Mouse (Mus musculus): ENCODE measurements around the gene Polr3h. TPM values are rescaled to one million over a fixed set of nuclear protein-coding genes. Genes with fewer than 3 reads are reported as not detected.

Gene Polr3h
- polyA plus RNA-seq, 1 experiment: 247 TPM

DNA sequence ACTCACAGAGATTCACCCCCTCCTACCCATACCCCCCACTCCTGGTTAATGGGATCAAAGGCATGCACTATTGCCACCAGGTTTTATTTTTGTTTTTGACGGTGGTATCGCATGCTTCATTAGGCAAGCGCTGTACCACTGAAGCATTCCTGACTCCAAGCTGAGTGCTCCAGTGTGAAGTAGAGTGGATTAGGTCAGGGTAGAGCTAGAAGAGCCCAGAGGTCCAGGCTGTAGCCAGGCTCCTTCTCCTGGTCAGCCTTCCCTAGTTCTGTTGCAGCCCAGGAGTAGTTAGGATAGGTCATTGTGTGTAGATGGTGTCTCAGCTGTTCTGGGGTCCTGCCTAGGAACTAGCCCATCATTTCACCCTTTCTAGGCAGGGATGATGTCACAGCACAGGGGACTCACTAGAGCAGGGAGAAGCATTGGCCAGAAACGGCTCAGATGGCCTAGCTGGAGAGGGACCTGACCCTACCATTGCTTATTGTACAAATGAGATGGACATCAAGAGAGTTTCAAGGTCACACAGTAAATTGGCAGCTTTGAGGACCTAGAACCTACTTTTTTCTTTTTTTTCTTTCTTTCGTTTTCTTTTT is 80.9 kb downstream of the Polr3h start:
- Histone ChIP-seq H3K79me2 (ENCODE audit: control insufficient read depth, insufficient read depth) (peaks cover 3% of the 10 kb centered on the region), H3K27me3 (ENCODE audit: control insufficient read depth, insufficient read depth, insufficient read length) (no peaks in the 10 kb centered on the region), H3K4me2 (ENCODE audit: low read depth) (no peak overlapping the region), H3ac (ENCODE audit: control insufficient read depth, insufficient read length) (no peak overlapping the region), H3K36me3 (ENCODE audit: control insufficient read depth, insufficient read depth) (peaks cover 6% of the 10 kb centered on the region), H3K4me3 (no peak overlapping the region)
- no peak for TF ChIP-seq TCF3 (IDR thresholded peaks at IDR 0.05; ENCODE audit: insufficient read length, low read depth)
- no peak for TF ChIP-seq SRF (IDR thresholded peaks at IDR 0.05; ENCODE audit: control insufficient read depth, insufficient read length, low read depth)
- no peak for TF ChIP-seq MYOG (IDR thresholded peaks at IDR 0.05; ENCODE audit: control insufficient read depth in 1 of 3, insufficient read depth in 1 of 3, insufficient read length in 2 of 3, low read depth in 2 of 3)
- TF ChIP-seq TCF12 (IDR thresholded peaks at IDR 0.05; ENCODE audit: insufficient read depth, poor library complexity, severe bottlenecking): no peak
- no peak for TF ChIP-seq MYOD1 (IDR thresholded peaks at IDR 0.05; ENCODE audit: control insufficient read depth in 1 of 3, insufficient read length in 2 of 3, low read depth in 2 of 3)
- TF ChIP-seq MAX (IDR thresholded peaks at IDR 0.05; ENCODE audit: low read depth): no peak
- TF ChIP-seq USF1 (IDR thresholded peaks at IDR 0.05; ENCODE audit: low read depth): no peak
- no peak for TF ChIP-seq POLR2A (IDR thresholded peaks at IDR 0.05; ENCODE audit: insufficient read length, low read depth)
- no peak for TF ChIP-seq POLR2AphosphoS2 (IDR thresholded peaks at IDR 0.05; ENCODE audit: insufficient read length, low read depth)
- TF ChIP-seq CEBPB (IDR thresholded peaks at IDR 0.05; ENCODE audit: insufficient read depth, poor library complexity, severe bottlenecking): no peak
- no peak for TF ChIP-seq REST (IDR thresholded peaks at IDR 0.05; ENCODE audit: insufficient read depth, insufficient read length)
- TF ChIP-seq E2F4 (IDR thresholded peaks at IDR 0.05; ENCODE audit: insufficient read depth): no peak

GRCm38 (mm10) chr15:81842275-81842674 is 83.8 kb downstream of the Polr3h start:
- no peak overlapping the region for H3ac ChIP-seq (ENCODE audit: control insufficient read depth, insufficient read length)
- H3K4me2 ChIP-seq (ENCODE audit: low read depth): no peak overlapping the region
- no peaks in the 10 kb centered on the region for H3K36me3 ChIP-seq (ENCODE audit: control insufficient read depth, insufficient read depth)
- H3K27me3 ChIP-seq (ENCODE audit: control insufficient read depth, insufficient read depth, insufficient read length): no peaks in the 10 kb centered on the region
- H3K79me2 ChIP-seq (ENCODE audit: control insufficient read depth, insufficient read depth): no peaks in the 10 kb centered on the region
- no peak overlapping the region for H3K4me3 ChIP-seq
- TF ChIP-seq POLR2A (IDR thresholded peaks at IDR 0.05; ENCODE audit: insufficient read length, low read depth) (no peak), CEBPB (IDR thresholded peaks at IDR 0.05; ENCODE audit: insufficient read depth, poor library complexity, severe bottlenecking) (no peak), TCF12 (IDR thresholded peaks at IDR 0.05; ENCODE audit: insufficient read depth, poor library complexity, severe bottlenecking) (no peak), MYOD1 (IDR thresholded peaks at IDR 0.05; ENCODE audit: control insufficient read depth in 1 of 3, insufficient read length in 2 of 3, low read depth in 2 of 3) (no peak)

DNA sequence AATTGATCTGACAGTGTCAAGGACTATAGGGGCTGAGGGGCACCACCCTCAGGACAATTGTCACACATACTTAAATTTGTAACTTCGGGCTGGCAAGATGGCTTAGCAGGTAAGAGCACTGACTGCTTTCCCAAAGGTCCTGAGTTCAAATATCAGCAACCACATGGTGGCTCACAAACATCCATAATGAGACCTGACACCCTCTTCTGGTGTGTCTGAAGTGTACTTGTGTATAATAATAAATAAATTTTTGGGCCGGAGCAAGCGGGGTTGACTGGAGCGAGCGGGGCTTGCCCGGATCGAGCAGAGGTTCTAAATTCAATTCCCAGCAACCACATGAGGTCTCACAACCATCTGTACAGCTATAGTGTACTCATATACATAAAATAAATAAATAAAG is 85.7 kb downstream of the Polr3h start:
- no peaks in the 10 kb centered on the region for H3K27me3 ChIP-seq (ENCODE audit: control insufficient read depth, insufficient read depth, insufficient read length)
- no peaks in the 10 kb centered on the region for H3K36me3 ChIP-seq (ENCODE audit: control insufficient read depth, insufficient read depth)
- H3K4me2 ChIP-seq (ENCODE audit: low read depth): no peak overlapping the region
- no peak overlapping the region for H3K4me3 ChIP-seq
- H3K79me2 ChIP-seq (ENCODE audit: control insufficient read depth, insufficient read depth): no peaks in the 10 kb centered on the region
- TF ChIP-seq POLR2A (IDR thresholded peaks at IDR 0.05; ENCODE audit: insufficient read length, low read depth): no peak
- no peak for TF ChIP-seq USF1 (IDR thresholded peaks at IDR 0.05; ENCODE audit: low read depth)
- no peak for TF ChIP-seq TCF3 (IDR thresholded peaks at IDR 0.05; ENCODE audit: insufficient read length, low read depth)
- no peak for TF ChIP-seq TCF12 (IDR thresholded peaks at IDR 0.05; ENCODE audit: insufficient read depth, poor library complexity, severe bottlenecking)
- TF ChIP-seq REST (IDR thresholded peaks at IDR 0.05; ENCODE audit: insufficient read depth, insufficient read length): no peak
- TF ChIP-seq E2F4 (IDR thresholded peaks at IDR 0.05; ENCODE audit: insufficient read depth): no peak
- H3ac ChIP-seq (ENCODE audit: control insufficient read depth, insufficient read length): no peak overlapping the region

DNA sequence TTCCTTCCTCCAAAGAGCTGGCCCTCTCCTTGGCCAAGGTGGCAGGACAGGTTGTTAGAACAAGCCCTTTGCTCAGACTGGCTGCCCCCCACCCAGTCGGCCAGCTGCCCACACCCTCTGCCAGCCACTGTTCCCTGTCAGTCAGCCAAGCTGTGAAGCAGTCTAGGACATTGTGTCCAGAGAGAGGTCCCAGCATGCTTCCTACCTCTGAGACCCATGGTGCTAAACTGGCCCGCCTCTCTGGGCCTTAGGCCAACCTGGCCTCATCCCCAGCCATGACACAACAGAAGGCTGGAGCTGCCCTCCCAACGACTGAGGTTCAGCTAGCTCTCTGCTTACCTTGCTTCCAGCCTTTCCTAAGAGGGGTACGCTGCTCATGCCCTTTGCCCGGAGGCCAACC is 86.4 kb downstream of the Polr3h start:
- no peak overlapping the region for H3ac ChIP-seq (ENCODE audit: control insufficient read depth, insufficient read length)
- H3K4me3 ChIP-seq: no peak overlapping the region
- peak overlapping the region; percentile 31 for H3K4me2 ChIP-seq (ENCODE audit: low read depth)
- no peaks in the 10 kb centered on the region for H3K27me3 ChIP-seq (ENCODE audit: control insufficient read depth, insufficient read depth, insufficient read length)
- H3K36me3 ChIP-seq (ENCODE audit: control insufficient read depth, insufficient read depth): no peaks in the 10 kb centered on the region
- no peaks in the 10 kb centered on the region for H3K79me2 ChIP-seq (ENCODE audit: control insufficient read depth, insufficient read depth)
- no peak for TF ChIP-seq POLR2A (IDR thresholded peaks at IDR 0.05; ENCODE audit: insufficient read length, low read depth)
- no peak for TF ChIP-seq CEBPB (IDR thresholded peaks at IDR 0.05; ENCODE audit: insufficient read depth, poor library complexity, severe bottlenecking)
- no peak for TF ChIP-seq POLR2AphosphoS2 (IDR thresholded peaks at IDR 0.05; ENCODE audit: insufficient read length, low read depth)
- TF ChIP-seq USF1 (IDR thresholded peaks at IDR 0.05; ENCODE audit: low read depth): no peak
- TF ChIP-seq MYOD1 (IDR thresholded peaks at IDR 0.05; ENCODE audit: control insufficient read depth in 1 of 3, insufficient read length in 2 of 3, low read depth in 2 of 3): no peak
- no peak for TF ChIP-seq MAX (IDR thresholded peaks at IDR 0.05; ENCODE audit: low read depth)
- TF ChIP-seq E2F4 (IDR thresholded peaks at IDR 0.05; ENCODE audit: insufficient read depth): no peak
- no peak for TF ChIP-seq MYOG (IDR thresholded peaks at IDR 0.05; ENCODE audit: control insufficient read depth in 1 of 3, insufficient read depth in 1 of 3, insufficient read length in 2 of 3, low read depth in 2 of 3)
- no peak for TF ChIP-seq REST (IDR thresholded peaks at IDR 0.05; ENCODE audit: insufficient read depth, insufficient read length)
- no peak for TF ChIP-seq TCF3 (IDR thresholded peaks at IDR 0.05; ENCODE audit: insufficient read length, low read depth)

DNA sequence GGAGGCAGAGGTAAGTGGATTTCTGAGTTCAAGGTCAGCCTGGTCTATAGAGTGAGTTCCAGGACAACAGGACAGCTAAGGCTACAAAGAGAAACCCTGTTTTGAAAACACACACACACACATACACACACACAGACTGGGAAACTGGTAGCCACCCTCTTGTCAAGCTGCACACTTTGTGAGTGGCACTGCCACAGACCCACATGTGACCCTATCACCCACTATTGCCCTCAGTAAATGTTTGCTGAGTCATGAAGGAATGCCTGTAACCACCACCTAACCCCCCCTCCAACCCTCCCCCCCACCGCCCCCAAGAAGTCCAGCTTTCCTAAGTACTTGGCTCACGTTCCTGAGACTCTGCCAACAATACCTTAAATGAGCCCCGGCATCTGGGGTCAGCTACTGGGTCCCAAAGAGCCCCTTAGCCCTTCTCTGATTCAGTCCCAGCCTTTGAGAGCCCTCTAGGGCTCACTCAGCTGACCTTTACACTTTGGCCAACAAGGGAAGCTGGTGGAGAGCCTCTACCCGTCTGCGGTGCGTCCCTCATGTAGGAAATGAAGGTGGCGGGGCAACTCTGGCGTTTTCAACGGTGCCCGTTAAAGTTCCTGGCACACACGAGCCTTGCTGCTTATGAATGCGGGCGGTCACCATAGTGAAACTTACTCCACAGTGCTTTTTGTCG is 87.3 kb downstream of the Polr3h start:
- Histone ChIP-seq H3K36me3 (ENCODE audit: control insufficient read depth, insufficient read depth) (no peaks in the 10 kb centered on the region), H3K27me3 (ENCODE audit: control insufficient read depth, insufficient read depth, insufficient read length) (no peaks in the 10 kb centered on the region), H3K79me2 (ENCODE audit: control insufficient read depth, insufficient read depth) (no peaks in the 10 kb centered on the region), H3ac (ENCODE audit: control insufficient read depth, insufficient read length) (no peak overlapping the region), H3K4me3 (no peak overlapping the region), H3K4me2 (ENCODE audit: low read depth) (no peak overlapping the region)
- no peak for TF ChIP-seq MYOG (IDR thresholded peaks at IDR 0.05; ENCODE audit: control insufficient read depth in 1 of 3, insufficient read depth in 1 of 3, insufficient read length in 2 of 3, low read depth in 2 of 3)
- no peak for TF ChIP-seq SRF (IDR thresholded peaks at IDR 0.05; ENCODE audit: control insufficient read depth, insufficient read length, low read depth)
- TF ChIP-seq CEBPB (IDR thresholded peaks at IDR 0.05; ENCODE audit: insufficient read depth, poor library complexity, severe bottlenecking): no peak
- TF ChIP-seq TCF12 (IDR thresholded peaks at IDR 0.05; ENCODE audit: insufficient read depth, poor library complexity, severe bottlenecking): no peak
- TF ChIP-seq POLR2A (IDR thresholded peaks at IDR 0.05; ENCODE audit: insufficient read length, low read depth): no peak
- no peak for TF ChIP-seq USF1 (IDR thresholded peaks at IDR 0.05; ENCODE audit: low read depth)
- no peak for TF ChIP-seq POLR2AphosphoS2 (IDR thresholded peaks at IDR 0.05; ENCODE audit: insufficient read length, low read depth)
- TF ChIP-seq MYOD1 (IDR thresholded peaks at IDR 0.05; ENCODE audit: control insufficient read depth in 1 of 3, insufficient read length in 2 of 3, low read depth in 2 of 3): no peak
- no peak for TF ChIP-seq REST (IDR thresholded peaks at IDR 0.05; ENCODE audit: insufficient read depth, insufficient read length)
- TF ChIP-seq TCF3 (IDR thresholded peaks at IDR 0.05; ENCODE audit: insufficient read length, low read depth): no peak

Data from myocyte (in vitro differentiated cells).